ENCODE assay signal across 8 mouse cellular contexts in genomic region chr5:113114264-113115225, GRCm38 (mm10). TPM values are rescaled to one million over a fixed set of nuclear protein-coding genes. Genes with fewer than 3 reads are reported as not detected.
A peak's percentile ranks its signal among the peaks of the same experiment; 100 is the strongest.
DNase-seq lines count a peak whose midpoint lies in the region; ATAC-seq and TF ChIP-seq lines count a peak whose summit lies in the region.
"Had no signal": no experiment of that assay in that cellular context is flagged by ENCODE, and none has a peak within 500 bp of the region (broad histone marks: within the 10 kb centered on the region; RNA-seq: fewer than 3 reads in every experiment).

No protein-coding gene starts in this region.

- H3K4me3 ChIP-seq in midbrain, embryonic 10.5 days: no peak overlapping the region
- no peak overlapping the region for H3K4me3 ChIP-seq in midbrain, postnatal 0 days (ENCODE audit: low read depth, low read length)
- H3K4me3 ChIP-seq in limb, embryonic 10.5 days: no peak overlapping the region
- no peak overlapping the region for H3K4me3 ChIP-seq in midbrain, embryonic 13.5 days (replicated peaks)
- H3K4me3 ChIP-seq: neural tube, embryonic 12.5 days had no signal

- no peak for DNase-seq in midbrain, embryonic 10.5 days (ENCODE audit: low spot score)
- DNase-seq in midbrain, postnatal 0 days (ENCODE audit: low spot score): no peak
- peak; percentile 36 to 65 for DNase-seq in gastrocnemius, adult 8-10 months (ENCODE audit: low spot score in 2 of 2)
- no peak for DNase-seq in limb, embryonic 10.5 days (ENCODE audit: low spot score)
- DNase-seq in skeletal muscle tissue, adult 2 months (ENCODE audit: low read depth, low spot score): peak; percentile 78
- DNase-seq in cerebellum, adult 11 months: no peak

- no peak for TF ChIP-seq CTCF in midbrain, postnatal 0 days (IDR thresholded peaks at IDR 0.05)

- peaks cover 36% of the 10 kb centered on the region for H3K4me1 ChIP-seq in midbrain, embryonic 10.5 days
- H3K4me1 ChIP-seq in midbrain, postnatal 0 days (ENCODE audit: insufficient read depth, low read length): no peaks in the 10 kb centered on the region; the same call in 1 of the 2 replicates
- H3K4me1 ChIP-seq in limb, embryonic 10.5 days: peaks cover 65% of the 10 kb centered on the region
- peaks cover 22% of the 10 kb centered on the region for H3K4me1 ChIP-seq in midbrain, embryonic 13.5 days (replicated peaks)

- no peaks in the 10 kb centered on the region for H3K27me3 ChIP-seq in midbrain, embryonic 10.5 days (ENCODE audit: low read depth, poor library complexity, severe bottlenecking)
- H3K27me3 ChIP-seq in midbrain, postnatal 0 days (ENCODE audit: insufficient read depth, low read length): no peaks in the 10 kb centered on the region
- no peaks in the 10 kb centered on the region; the same call in 1 of the 2 replicates for H3K27me3 ChIP-seq in limb, embryonic 10.5 days (ENCODE audit: low read depth, poor library complexity, severe bottlenecking)
- H3K27me3 ChIP-seq in midbrain, embryonic 13.5 days: no peaks in the 10 kb centered on the region
- H3K27me3 ChIP-seq: neural tube, embryonic 12.5 days had no signal

- H3K9ac ChIP-seq in midbrain, postnatal 0 days (replicated peaks; ENCODE audit: low read length, poor library complexity, severe bottlenecking): no peak overlapping the region
- H3K9ac ChIP-seq in midbrain, embryonic 13.5 days (replicated peaks): no peak overlapping the region
- H3K9ac ChIP-seq: neural tube, embryonic 12.5 days had no signal

- H3K27ac ChIP-seq in midbrain, embryonic 10.5 days (replicated peaks): peak overlapping the region; percentile 57; the same call in 1 of the 2 replicates
- no peak overlapping the region for H3K27ac ChIP-seq in midbrain, postnatal 0 days (ENCODE audit: low read depth, low read length)
- peak overlapping the region; percentile 67 for H3K27ac ChIP-seq in limb, embryonic 10.5 days
- no peak overlapping the region for H3K27ac ChIP-seq in midbrain, embryonic 13.5 days
- H3K27ac ChIP-seq: neural tube, embryonic 12.5 days had no signal

- H3K4me2 ChIP-seq in midbrain, postnatal 0 days (ENCODE audit: low read depth, low read length, poor library complexity, severe bottlenecking): no peak overlapping the region
- no peak overlapping the region for H3K4me2 ChIP-seq in midbrain, embryonic 13.5 days (replicated peaks)
- H3K4me2 ChIP-seq: neural tube, embryonic 12.5 days had no signal

- WGBS in midbrain, embryonic 10.5 days: 71% methylated on average over 20 of the region's 20 CpGs
- 56% methylated on average over 20 of the region's 20 CpGs for WGBS in midbrain, postnatal 0 days
- WGBS in limb, embryonic 10.5 days: 50% methylated on average over 20 of the region's 20 CpGs
- 62% methylated on average over 20 of the region's 20 CpGs for WGBS in midbrain, embryonic 13.5 days

- H3K9me3 ChIP-seq in midbrain, embryonic 10.5 days (replicated peaks): no peaks in the 10 kb centered on the region
- no peaks in the 10 kb centered on the region for H3K9me3 ChIP-seq in midbrain, postnatal 0 days (ENCODE audit: low read length)
- H3K9me3 ChIP-seq in limb, embryonic 10.5 days (replicated peaks): no peaks in the 10 kb centered on the region
- no peaks in the 10 kb centered on the region for H3K9me3 ChIP-seq in midbrain, embryonic 13.5 days
- H3K9me3 ChIP-seq: neural tube, embryonic 12.5 days had no signal

- H3K36me3 ChIP-seq in midbrain, embryonic 10.5 days: no peaks in the 10 kb centered on the region
- H3K36me3 ChIP-seq in midbrain, postnatal 0 days (ENCODE audit: insufficient read depth, low read length): no peaks in the 10 kb centered on the region
- no peaks in the 10 kb centered on the region for H3K36me3 ChIP-seq in limb, embryonic 10.5 days
- H3K36me3 ChIP-seq in midbrain, embryonic 13.5 days: no peaks in the 10 kb centered on the region
- H3K36me3 ChIP-seq: neural tube, embryonic 12.5 days had no signal

- ATAC-seq in midbrain, postnatal 0 days (ENCODE audit: low FRiP score): no peak
- ATAC-seq in midbrain, embryonic 13.5 days: no peak

RNA-seq across cellular contexts. Expression of gene Crybb3, which starts 33.2 kb away (rescaled TPM):
- 0.40 and 2.0 TPM in 2 replicates for polyA plus RNA-seq in midbrain, embryonic 10.5 days (2016; fragmentation: Nextera tagmentation; extraction: Ambion mirVana)
- 1.4 and 3.0 TPM in 2 replicates for total RNA-seq in midbrain, postnatal 0 days (2014; rRNA removed)
- polyA plus RNA-seq in midbrain, postnatal 0 days (2015; fragmentation: Nextera tagmentation; extraction: Ambion mirVana): 2.2 and 3.1 TPM in 2 replicates
- under 1 TPM in 2 of 4 experiments, not detected in 2; 0.41 to 0.83 TPM for total RNA-seq in gastrocnemius, adult 8-10 months (2022)
- 0.33 and 0.59 TPM in 2 replicates for polyA plus RNA-seq in limb, embryonic 10.5 days (2016; fragmentation: Nextera tagmentation; extraction: Ambion mirVana)
- polyA plus RNA-seq in midbrain, embryonic 13.5 days (2015; fragmentation: Nextera tagmentation; extraction: Ambion mirVana): 0.27 and 0.42 TPM in 2 replicates

RNA-seq across cellular contexts. Expression of gene Crybb2, which starts 44.6 kb away (rescaled TPM):
- polyA plus RNA-seq in midbrain, embryonic 10.5 days (2016; fragmentation: Nextera tagmentation; extraction: Ambion mirVana): not detected in 2 replicates
- total RNA-seq in midbrain, postnatal 0 days (2014; rRNA removed): not detected in 2 replicates
- not detected in 2 replicates for polyA plus RNA-seq in midbrain, postnatal 0 days (2015; fragmentation: Nextera tagmentation; extraction: Ambion mirVana)
- not detected for total RNA-seq in gastrocnemius, adult 8-10 months (2022)
- not detected in 2 replicates for polyA plus RNA-seq in limb, embryonic 10.5 days (2016; fragmentation: Nextera tagmentation; extraction: Ambion mirVana)
- polyA plus RNA-seq in midbrain, embryonic 13.5 days (2015; fragmentation: Nextera tagmentation; extraction: Ambion mirVana): not detected in 2 replicates
- polyA plus RNA-seq: neural tube, embryonic 12.5 days had no signal

Comparison
In these comparisons a context has a peak if more than half of its experiments do, and no peak if none do; other contexts are left out.
1. H3K27ac ChIP-seq: peak in midbrain, embryonic 10.5 days (single experiment) and limb, embryonic 10.5 days (single experiment); none in midbrain, postnatal 0 days (single experiment) and midbrain, embryonic 13.5 days (single experiment).
2. DNase-seq: peak in gastrocnemius, adult 8-10 months (2 of 2) and skeletal muscle tissue, adult 2 months (single experiment); none in midbrain, embryonic 10.5 days (single experiment), midbrain, postnatal 0 days (single experiment), limb, embryonic 10.5 days (single experiment) and cerebellum, adult 11 months (single experiment).